Mouse (Mus musculus) kidney, adult 2 months (tissue): Measurements from ENCODE around the gene Cradd.

Experiments used
- CTCF ChIP-seq: fragments of 200-500 bp; conservative IDR thresholded peaks from 2 replicates; pipeline ENCODE4 v1.5.1; 2011; ENCODE audit warnings: low read depth, mild to moderate bottlenecking, control low read depth, low read length, moderate library complexity, mixed read lengths; ENCODE audit not compliant: insufficient read depth, insufficient read length
- POLR2A ChIP-seq: fragments of 200-500 bp; IDR thresholded peaks from one replicate; pipeline ENCODE4 v1.6.1; 2011; ENCODE audit warnings: low read depth, low read length, control low read depth

DNA sequence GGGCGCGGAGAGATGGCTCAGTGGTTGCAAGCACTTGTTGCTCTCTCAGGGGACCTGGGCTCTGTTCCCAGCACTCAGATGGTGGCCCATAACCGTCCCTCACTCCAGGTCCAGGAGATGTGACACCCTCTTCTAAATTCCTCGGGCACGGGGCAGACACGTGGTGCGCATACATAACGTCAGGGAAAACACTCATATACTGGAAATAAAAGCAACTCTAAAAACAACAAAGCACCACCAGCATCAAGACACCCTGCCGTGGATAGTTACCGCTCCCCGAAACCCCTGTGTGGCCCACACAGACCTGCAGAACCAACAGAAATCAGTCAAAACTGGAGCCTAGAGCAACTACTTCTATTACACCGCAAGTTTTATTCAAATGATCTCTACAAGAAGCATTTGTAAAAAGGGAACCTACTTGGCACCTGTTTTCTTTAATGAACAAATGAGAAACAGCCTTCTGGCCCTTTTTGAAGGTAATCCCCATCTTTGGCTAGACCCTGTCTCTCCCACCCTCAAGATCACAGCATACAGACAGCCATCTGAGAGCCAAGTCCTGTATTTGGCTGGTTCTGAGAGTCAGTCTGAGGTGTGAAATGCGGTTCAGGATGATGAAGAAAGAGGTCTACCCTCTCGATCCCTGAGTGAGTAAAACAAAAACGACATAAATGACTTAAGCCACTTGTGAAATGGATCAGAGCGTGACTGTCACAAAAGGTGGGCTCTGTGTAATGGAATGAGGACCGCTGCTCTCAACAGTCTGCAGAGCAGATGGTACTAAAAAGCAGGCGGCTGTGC lies 24.7 kb downstream of the Cradd start:
- TF ChIP-seq CTCF (no peak), POLR2A (no peak)
